Mouse (Mus musculus) cerebellum, adult 18-20 months (tissue): ENCODE results near the gene Dync1h1.
"Not testable (repeated sequence)": the region's sequence is repeated elsewhere in the genome, so short reads cannot be mapped to it uniquely, and the experiment has no call there.

ENCODE experiments used
- DNase-seq, 2 experiments: peaks; one replicate each; pipeline ENCODE4 v3.0.0; 2021

Gene Dync1h1

GRCm38 (mm10) chr12:110696173-110696974 is 95.1 kb downstream of the Dync1h1 start:
- DNase-seq, result peak; percentile 94 to 100

- DNase-seq, result peak in 1 of 2 experiments; percentile 24
These were observed 95.7 kb downstream of the Dync1h1 start for GRCm38 (mm10) chr12:110696975-110697400.

DNA sequence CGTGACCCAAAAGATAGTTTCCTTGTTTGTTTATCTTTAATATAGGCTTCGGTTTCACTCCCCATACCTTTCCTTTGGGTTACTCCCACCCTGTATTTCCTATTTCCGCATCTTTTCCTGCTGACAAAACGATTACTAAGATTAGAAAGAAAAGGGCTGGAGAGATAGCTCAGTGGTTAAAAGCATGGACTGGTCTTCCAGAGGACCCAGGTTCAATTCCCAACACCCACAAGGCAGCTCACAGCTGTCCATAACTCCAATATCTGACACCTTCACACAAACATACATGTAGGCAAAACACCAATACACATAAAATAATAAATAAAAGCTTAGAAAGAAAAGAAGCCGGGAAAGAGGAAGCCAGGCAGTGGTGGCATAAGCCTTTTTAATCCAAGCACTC is 96.2 kb downstream of the Dync1h1 start:
- DNase-seq, result no peak

GRCm38 (mm10) chr12:110698080-110698479 is 96.8 kb downstream of the Dync1h1 start:
- no peak for DNase-seq

- DNase-seq, result no peak
These were observed 97.4 kb downstream of the Dync1h1 start for GRCm38 (mm10) chr12:110698523-110699170.

DNA sequence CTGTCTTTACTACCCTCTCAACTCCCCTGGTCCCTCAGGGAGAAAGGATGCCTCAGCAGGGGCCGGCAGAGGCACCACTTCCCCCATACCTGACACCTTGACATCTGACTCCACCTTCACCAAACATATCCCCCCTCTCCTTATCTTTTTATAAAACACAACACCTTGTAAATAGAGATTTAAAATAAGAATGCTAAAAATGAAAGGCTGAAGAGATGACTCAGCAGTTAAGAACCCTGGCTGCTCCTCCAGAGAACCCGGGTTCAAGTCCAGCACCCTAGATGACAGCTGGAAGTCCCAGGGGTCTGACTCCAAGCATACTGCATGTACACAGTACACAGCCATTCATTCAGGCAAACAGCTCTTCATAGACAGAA is 97.9 kb downstream of the Dync1h1 start:
- DNase-seq, result no peak

DNA sequence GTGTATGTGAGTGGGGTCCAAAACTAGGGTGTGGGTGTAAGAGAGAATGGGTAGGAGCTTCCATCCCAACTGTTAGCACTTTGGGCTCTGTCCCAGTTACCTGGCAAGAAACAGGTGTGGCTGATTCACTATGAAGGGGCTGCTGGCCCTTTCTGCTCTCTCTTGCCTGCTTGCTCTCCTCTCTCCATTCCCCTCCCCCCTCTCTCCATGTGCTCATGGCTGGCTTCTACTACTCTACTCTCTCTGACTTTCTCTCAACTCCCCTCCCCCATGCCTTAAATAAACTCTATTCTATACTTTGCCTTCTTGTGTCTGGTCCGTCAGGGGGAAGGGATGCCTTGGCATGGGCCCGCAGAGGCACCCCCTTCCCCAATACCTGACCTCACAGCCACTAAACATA is 99.5 kb downstream of the Dync1h1 start:
- DNase-seq, result no peak

GRCm38 (mm10) chr12:110701363-110701762 is 100.1 kb downstream of the Dync1h1 start:
- DNase-seq, result not testable (repeated sequence)

DNA sequence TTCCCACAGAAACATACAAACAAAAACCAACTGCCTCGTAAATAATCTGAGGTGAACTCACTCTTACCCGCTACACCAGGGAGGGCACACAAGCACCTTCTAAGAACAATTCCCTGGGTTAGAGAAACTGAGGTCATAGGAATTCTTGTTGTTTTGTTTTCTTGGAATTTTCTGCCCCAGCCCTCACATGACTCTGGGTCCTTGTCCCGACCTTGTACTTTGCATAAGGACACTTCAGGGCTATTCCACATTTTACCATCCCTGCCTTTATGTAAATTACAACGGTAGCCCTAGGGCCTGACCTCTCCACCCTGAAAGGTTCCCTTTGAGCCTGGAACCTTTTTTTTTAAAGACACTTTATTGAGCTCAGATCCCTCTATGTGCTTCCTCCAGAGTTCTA is 101.3 kb downstream of the Dync1h1 start, which contains the start of gene Hsp90aa1:
Hsp90aa1 (minus strand) TSS at position 173 of the 400 bp plus-strand sequence.
- DNase-seq, result no peak

GRCm38 (mm10) chr12:110703008-110703471 is 101.8 kb downstream of the Dync1h1 start:
- DNase-seq, result peak; percentile 82 to 87

DNA sequence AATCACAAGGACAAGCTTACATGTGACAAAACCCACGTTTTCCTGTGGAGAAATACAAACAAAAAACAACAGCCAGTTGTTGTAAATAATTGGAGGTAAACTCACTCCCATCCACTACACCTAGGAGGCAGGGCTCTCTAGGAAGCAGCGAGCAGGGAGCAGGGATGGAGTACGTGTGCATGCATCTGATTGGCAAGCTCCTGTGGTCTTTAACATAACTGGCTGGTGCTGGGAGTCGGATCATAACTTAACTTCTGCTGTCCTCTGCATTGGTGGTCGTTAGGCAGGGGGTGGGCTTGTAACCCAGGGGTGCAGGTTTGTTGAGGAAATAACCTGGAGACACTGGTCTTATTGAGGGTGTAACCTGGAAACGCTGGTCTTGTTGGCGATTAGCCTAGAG is 102.4 kb downstream of the Dync1h1 start:
- DNase-seq, result no peak

- DNase-seq, result not testable (repeated sequence)
These were observed 104.2 kb downstream of the Dync1h1 start for GRCm38 (mm10) chr12:110705419-110705818.

- DNase-seq, result peak; percentile 53 to 54
These were observed 105.3 kb downstream of the Dync1h1 start for GRCm38 (mm10) chr12:110706337-110707231.

- DNase-seq, result no peak
These were observed 106.2 kb downstream of the Dync1h1 start for GRCm38 (mm10) chr12:110707451-110707850.

DNA sequence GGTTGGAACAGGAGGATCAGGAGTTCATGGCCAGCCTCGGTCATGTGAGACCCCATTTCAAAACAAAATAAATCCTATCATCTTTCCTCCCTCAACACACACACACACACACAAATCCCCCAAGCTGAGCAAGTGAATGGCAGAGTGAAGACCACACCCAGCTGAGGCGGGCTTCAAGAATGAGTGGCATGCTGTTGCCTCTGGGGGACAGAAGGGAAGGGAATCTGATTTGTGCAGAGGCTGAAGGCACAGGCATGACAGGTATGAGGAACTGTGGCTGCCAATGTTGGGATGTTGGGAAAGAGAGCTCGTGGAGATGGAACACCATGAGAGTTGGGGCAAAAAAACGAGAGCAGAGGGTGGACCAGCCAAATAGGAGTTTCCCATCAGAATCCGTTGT is 110.0 kb downstream of the Dync1h1 start:
- DNase-seq, result no peak

DNA sequence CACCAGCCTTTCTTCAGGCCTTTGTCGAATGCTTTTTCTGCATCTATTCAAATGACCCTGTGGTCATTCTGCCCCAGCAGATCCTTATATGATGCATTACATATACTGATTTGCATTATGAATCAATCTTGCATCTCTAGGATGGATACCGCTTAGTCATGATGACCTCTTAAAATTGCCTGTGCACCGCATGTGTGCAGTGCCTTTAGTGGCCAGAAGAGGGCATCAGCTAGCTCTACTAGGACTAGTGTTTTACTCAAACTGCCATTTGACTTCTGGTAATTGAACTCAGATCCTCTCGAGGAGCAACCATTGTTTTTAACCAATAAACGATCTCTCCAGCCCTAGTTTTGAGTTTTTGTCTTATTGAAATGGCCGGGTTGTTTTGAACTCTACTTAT is 112.5 kb downstream of the Dync1h1 start:
- no peak for DNase-seq

DNA sequence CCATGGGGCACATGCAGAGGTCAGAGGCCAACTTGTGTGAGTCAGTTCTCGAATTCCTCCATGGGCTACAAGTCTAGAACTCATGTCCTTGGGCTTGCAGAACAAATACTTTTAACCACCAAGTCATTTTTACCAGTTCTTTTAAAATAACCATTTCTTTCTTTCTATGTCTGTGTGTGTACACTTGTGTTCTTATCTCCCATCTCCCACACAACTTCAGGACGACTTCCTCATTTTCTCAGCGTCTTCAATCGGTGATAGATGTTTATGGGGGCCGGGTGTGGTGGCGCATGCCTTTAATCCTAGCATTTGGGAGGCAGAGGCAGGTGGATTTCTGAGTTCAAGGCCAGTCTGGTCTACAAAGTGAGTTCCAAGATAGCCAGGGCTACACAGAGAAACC is 113.0 kb downstream of the Dync1h1 start:
- DNase-seq, result no peak

DNA sequence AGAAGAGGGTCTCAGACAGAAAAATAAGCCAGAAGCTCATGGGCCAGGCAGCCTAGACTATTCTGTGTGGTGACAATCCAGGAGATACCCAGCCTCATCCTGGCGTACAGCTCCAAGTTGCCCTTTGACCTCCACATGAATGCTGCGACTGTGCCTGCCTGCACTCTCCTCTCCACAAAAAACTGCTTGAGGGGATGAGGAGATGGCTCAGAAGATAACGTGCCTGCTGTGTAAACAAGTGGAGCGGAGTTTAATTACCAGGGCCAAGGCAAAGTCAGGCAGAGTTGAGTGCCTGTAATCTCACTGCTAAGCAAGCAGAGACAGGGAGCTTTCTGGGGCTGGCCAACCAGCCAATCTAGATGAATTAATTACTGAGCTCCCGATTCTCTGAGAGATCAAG is 114.8 kb downstream of the Dync1h1 start:
- no peak for DNase-seq
